Mouse (Mus musculus) cortical plate, adult 2 months (tissue): ENCODE data around the gene Smug1.

ENCODE experiments used
- CTCF ChIP-seq: fragments of 200-500 bp; IDR thresholded peaks from 2 replicates; pipeline ENCODE4 v1.5.1; 2011; ENCODE audit warnings: mild to moderate bottlenecking, control low read depth, low read length; ENCODE audit not compliant: insufficient read depth; ENCODE audit errors: extremely low read depth
- POLR2A ChIP-seq: fragments of 200-500 bp; IDR thresholded peaks from 2 replicates; pipeline ENCODE4 v1.6.1; 2011; ENCODE audit warnings: mild to moderate bottlenecking, low read length, control low read depth; ENCODE audit not compliant: insufficient read depth; ENCODE audit errors: extremely low read depth

DNA sequence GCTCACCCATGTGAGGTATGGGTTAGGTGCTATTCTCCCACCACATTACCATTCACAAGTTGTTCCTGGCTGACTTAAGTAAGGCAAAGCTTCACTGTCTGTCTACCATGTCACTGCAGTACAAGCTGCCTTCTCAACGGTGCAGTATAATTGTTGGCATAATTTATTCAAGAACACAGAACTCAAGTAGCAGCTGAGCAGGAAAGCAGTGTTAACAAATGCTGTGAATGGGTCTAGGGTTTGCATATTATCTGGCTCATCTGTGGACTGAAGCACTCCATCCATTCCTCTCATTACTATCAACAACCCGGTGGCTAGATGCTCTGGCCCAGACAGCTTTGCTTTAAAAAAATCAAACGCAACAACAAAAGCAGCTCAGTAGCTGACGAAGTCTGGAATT lies 30.9 kb upstream of the Smug1 start:
- TF ChIP-seq POLR2A (no peak), CTCF (no peak)
